Mouse (Mus musculus): Measurements from ENCODE around the gene Baiap2l1.

Gene Baiap2l1

DNA sequence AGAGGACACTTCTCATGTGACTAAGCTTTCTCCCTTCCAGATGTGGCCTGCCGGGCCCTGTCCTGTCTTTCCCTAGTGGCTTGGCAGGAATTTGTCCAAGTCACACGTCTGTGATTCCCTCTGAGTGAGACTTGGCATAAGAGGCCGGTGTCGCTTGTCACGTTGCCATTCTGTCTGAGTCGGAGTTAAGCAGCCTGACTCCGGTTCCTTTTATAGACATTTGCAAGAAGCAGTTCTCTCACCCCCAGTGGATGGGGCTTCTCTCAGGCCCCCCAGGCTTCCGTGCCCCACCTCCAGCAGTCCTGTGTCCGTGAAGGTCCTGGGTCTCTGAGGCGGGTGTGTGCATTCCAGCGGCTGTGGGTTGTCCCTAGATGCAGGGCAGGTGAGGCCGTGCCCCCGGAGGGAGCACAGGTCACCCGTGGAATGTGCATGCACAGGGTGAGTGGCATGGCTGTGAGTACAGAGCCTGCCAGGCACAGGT lies 99.7 kb downstream of the Baiap2l1 start:
- no peak for DNase-seq (ENCODE audit: low read depth)

DNA sequence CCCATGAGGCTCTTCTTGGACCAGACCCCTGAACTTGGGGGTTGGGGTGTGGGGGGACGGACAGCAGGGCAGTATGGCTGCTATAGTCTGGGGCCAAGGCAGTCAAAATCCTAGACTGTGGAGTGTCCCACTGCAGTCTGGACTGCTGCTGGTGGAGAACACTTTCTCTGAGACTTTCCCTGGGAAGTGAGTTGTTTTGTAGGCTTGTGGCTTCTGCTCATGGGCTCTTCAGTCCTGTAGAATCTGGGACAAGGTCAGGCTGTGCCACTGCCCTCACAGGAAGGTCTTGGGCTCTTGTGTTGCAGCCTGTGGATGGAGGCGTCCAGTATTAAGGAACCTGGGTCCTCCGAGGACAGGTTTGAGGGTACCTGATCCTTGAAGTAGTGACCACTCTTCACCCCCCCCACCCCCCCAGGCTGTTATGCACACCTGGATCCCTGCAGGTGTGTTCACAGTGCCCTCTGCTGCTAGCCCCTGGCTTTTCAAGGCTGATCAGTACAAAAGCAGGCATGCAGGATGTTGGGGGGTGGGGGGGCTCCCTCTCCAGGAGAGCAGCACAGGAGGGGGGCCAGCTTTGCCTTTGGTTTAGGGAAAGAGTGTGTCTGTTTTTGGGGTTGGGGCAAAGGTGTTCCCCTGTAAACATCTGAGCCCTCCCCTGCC lies 100.3 kb downstream of the Baiap2l1 start:
- DNase-seq (ENCODE audit: low read depth), result no peak

DNA sequence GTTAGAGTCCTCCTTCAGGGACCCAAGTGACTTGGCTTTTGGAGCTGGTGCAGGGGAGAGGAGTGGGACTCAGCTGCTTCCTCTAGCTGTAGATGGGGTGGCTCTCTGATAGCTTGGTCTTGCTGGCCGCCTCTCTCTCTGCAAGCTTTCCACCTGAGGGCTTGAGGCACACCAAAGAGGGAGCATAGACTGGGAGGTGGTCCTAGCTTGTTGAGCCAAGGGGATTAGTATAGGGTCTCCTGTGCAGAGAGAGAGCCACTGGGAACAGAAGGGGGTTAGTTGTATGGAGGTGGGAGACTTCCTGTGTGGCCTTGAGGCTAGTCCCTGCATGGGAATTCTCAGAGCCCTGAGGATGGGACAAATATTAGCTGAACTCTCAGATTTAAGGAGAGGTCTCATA lies 101.0 kb downstream of the Baiap2l1 start:
- no peak for DNase-seq (ENCODE audit: low read depth)

DNA sequence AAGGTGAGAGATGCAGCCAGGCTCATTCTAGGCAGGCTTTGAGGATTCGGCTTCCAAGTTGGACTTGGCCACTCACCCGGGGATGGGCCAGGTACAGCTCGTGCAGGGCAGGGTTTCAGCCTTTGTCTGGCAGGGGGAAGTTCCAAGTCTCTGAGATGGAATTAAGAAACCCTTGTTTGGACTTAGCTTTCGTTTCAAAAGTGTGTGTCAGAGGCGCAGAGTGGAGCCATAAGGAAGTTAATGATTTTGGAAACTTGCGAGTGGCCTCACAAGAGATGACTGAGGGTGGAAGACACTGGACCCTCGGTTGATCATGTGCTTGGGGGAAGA lies 101.4 kb downstream of the Baiap2l1 start:
- no peak for DNase-seq (ENCODE audit: low read depth)

DNA sequence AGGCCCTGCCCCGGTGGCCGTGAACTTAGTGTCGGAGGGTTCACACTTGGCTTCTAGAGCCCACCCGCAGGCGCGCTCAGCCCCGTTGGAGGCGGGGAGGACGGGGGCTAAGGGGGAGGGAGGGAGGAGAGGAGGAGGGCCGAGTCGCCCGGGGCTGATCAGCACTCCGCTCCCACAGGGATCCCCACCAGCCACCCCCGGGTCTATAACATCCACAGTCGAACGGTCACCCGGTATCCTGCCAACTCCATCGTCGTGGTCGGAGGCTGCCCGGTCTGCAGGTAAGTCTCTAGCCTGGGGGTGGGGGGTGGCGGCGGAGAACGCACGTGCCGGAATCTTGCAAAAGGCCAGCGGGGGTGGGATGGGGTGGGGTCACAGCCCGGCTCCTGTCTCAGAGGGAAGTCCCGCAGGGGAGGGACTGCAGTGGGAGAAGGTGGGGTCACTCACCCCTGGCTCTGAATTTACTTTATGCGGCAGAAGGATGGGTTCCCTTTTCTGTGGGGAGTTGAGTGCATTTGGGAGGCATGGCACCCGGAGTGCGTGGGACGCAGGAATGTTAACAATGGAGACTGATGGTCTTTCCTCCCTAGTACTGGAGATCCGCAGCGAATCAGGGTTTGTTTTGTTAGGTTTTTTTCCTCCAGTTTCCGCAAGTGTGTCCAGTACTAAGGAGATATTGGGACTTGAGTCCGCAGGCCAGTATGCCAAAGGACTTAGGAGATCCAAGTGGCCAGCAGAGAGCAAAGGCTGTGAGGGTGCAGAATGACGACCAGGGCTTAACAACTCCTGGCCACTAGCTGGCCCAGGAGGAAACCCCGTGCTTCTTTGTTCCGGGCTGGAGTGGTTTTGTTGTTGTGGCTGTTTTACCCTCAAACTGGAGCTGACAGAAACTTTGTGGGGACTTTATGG lies 102.0 kb downstream of the Baiap2l1 start:
- peak; percentile 71 for DNase-seq (ENCODE audit: low read depth)

DNA sequence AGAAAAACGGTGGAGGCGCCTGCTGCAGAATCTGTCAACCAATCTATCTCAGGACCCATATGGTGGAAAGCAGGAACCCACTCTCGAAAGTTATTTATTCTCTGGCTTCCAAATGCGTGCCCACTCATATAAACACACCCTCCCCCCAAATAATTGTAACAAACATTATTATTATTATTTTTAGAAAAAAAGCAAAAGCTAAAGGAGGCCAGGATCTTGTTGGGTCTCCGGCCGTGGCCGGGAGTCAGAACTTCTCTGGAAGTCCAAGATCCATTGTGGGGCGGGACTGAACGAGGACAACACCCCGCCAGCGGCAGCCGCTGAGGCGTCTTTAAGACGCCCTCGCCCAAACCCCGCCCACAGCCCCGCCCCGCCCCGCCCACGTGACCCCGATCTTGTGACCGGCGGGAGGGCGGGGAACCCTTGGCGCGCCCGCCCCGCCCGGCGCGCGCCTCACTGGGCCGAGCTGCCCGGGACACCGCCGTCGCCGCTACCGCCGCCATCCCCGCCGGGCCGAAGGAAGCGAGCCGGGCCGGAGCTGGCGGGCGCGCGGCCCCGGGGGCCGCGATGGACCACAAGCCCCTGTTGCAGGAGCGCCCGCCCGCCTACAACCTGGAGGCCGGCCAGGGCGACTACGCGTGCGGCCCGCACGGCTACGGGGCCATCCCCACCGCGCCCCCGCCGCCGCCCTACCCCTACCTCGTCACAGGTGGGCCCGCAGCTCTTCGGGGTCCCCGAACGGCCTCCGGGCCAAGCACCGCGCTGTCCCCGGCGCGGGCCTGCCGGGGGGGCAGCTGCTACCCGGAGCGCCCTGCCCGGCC lies 102.9 kb downstream of the Baiap2l1 start:
- DNase-seq (ENCODE audit: low read depth), result peak; percentile 95

DNA sequence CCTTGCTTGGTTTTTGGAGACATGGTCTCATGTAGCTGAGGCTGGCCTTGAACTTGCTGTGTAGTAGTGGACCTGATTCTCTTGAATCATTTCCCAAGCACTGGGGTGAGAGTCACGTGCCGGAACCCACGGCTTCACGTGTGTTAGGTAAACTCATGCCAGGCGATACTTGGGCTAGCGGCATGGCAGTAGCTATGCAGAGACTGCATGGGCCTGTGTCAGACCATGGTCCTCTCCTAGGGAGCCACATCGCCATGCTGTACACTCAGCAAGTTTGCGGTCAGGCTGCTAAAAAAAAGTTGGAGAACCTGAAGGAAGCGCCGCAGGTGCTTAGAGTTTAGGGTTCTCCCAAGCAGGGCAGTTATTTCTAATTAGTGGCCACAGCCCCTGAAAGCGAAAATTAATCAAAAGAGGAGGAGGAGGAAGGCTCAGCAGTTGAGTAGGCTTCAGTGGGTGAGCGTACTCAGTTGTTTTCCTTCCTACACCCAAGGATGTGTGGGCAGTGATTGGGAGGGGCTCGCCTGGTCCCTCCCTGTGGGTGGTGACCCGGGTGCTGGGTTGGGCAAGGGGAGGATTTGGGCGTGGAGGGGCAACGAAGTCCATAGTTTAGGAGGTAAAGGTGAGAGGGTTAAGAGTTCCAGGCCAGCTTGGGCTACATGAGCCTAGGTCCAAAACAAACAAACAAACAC lies 103.6 kb downstream of the Baiap2l1 start:
- peak; percentile 83 for DNase-seq (ENCODE audit: low read depth)

DNA sequence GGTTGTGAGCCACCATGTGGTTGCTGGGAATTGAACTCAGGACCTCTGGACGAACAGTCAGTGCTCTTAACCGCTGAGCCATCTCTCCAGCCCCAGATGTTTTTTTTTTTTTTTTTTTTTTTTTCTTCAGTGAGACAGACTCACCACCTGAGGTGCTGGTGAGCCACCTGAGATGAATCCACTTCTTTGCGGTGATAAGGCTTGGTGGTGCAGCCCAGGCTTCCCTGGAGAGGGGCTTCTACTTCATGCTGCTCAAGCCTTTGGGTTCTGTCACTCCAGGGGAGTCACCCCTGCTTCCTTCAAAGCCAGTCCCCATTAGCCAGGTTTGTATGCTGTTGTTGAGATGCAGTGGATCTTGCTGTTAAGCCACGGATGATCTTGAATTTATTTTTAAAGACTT lies 104.7 kb downstream of the Baiap2l1 start:
- DNase-seq (ENCODE audit: low read depth), result peak; percentile 57

DNA sequence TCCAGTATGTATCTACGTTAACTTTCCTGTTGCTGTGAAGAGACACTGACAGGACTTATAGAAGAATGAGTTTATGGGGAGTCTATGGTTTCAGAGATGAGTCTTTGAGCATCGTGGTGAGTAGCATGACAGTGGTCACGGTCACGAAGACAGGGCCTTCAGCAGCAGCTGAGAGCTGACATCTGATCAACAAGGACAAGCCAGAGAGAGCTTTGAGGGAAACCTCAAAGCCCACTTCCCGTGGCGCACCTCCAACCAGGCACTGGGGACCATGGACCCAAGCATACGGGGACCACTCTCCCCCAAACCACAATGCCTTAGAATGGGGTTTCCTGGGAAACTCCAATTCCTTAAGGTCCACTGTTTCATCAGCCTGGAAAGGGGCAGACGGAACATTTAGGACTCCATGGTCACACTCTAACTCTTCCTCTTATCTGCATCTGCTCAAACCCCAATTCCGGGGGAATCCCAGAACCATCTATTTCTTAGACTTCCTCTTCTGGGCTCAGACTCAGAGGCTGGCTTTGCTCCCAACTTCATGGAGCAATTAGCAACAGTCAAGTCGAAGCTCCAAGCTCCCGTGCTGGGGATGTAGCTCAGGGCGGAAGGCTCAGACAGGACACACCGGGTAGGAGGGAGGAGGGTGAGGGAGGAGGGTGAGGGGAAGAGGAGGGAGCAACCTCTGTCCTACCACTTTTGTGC lies 105.9 kb downstream of the Baiap2l1 start:
- peak; percentile 41 for DNase-seq (ENCODE audit: low read depth)

DNA sequence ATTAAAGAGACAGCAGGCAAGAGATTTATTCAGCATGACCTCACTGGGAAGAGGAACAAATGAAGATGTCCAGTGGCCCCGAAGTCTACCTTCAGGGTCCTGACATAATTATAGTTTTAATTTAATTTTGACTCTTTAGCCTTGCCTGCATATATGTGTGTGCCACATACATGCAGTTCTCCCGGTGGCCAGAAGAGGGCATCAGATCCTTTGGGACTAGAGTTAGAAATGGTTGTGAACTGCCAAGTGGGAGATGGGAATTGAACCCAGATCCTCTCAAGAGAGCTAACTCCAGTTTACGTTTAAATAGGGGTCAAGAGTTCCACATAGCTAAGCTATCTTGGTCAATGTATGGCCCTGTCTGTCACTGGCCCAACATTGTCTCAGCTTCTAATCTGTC lies 108.0 kb downstream of the Baiap2l1 start:
- DNase-seq (ENCODE audit: low read depth), result peak; percentile 44

DNA sequence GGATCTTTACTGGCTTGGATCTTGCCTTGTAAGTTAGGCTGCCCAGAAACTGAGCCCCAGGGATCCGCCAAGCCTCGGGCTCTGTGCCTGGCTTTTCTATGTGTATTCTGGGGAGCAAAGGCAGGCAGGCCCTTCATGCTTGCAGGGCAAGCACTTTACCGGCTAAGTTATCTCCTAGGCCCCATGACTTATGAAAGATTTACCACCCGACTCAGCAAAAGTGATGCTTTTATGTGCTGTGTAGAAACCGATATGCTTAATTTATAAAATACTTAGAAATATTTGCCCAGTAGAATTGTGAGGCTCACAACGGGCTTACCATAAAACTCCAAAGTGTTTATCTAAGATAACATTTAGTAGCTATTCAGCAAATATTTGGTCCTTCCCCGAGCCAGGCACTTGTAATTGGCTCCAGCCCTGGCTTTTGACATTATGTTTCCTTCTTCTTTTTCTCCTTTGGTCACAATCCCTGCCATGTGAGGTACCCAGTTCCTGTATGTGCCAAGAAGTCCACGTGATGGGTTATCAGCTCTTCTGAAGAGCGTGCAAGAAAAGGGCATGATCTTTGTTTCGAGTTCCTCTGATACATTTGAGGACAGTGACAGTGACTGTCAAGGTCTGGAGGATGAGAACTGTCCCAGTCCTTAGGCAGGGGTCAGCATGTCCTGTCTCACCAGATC lies 109.9 kb downstream of the Baiap2l1 start:
- DNase-seq (ENCODE audit: low read depth), result no peak

DNA sequence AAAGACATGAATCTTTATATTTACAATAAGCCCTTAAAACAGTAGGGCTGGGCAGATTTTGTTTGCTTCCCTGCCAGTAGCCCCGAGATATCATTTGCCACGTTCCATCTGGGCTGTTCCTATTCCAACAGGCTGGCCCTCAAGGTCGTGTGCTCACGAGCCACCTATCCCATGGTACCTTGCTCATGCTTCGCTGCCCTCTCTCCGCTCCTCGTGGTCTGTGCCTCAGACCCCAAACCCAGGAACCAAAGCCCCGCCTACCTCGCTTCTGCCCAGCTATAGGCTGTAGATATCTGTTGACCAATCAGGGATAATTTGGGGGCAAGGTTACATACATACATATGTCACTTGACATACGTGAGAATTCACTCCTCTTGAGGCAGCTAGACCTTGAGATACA lies 110.6 kb downstream of the Baiap2l1 start:
- no peak for DNase-seq (ENCODE audit: low read depth)

DNA sequence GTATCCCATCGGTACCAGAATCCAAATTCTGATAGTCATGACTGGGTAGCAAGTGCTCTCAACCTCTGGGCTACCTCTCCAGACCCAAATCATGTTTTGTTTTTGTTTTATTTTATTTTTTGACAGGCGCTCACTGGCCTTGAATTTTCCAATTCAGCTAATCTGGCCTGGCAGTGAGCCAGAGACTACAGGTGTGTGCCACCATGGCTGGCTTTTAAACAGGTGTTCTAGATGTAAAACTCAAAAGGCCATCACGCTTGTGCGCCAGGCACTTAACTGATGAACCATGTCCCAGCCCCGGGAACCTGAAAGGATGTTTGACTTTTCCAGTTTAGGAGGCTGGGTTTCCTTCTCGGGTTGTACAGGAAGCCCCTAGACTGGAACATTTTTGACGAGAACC lies 111.2 kb downstream of the Baiap2l1 start:
- DNase-seq (ENCODE audit: low read depth), result no peak

DNA sequence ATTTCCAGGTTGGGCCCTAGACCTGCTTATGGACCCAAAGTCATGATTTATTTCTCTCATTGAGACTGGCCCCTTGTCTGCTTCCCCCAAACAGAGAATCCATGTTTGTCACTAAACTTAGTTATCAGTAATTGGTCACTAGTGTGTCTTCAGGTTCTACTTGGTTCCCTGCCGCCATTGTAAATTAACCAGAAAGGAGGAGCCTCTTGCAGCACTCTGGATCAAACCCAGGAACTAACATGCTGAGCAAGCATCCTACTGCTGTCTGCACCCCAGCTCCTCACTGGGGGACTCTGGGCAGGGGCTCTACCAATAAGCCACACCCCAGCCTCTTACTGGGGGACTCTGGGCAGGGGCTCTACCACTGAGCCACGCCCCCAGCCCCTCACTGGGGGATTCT lies 112.3 kb downstream of the Baiap2l1 start:
- DNase-seq (ENCODE audit: low read depth), result no peak

DNA sequence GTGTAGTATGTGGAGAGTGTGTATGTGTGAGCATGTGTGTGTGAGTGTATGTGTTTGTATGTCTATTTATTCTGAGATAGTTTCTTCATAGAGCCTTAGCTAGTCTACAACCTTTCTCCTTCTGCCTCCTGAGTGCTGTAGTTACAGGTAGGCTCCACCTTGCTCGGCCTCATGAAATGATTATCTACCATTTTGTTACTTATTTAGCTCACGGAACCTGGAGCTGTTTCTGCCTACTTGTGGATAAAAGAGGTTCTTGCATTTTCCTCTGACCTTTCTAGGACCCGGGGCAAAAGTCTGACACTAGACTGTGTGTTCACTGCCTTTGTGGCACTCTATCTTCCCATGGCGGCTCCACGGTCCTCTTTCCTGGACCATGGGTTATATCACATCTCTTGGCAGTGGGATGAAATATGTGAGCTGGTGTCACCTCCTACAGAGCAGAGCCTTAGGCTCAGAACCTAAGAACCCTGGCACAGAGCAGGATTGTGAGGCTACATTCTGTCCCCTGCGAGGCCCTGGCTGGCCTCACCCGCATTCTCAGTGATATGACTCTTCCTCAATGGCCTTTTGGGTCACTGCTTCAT lies 113.9 kb downstream of the Baiap2l1 start, which contains the start of gene Bri3:
TSS of gene Bri3 (plus strand) at position 537 of the 587 bp plus-strand sequence.
- DNase-seq (ENCODE audit: low read depth), result no peak

DNA sequence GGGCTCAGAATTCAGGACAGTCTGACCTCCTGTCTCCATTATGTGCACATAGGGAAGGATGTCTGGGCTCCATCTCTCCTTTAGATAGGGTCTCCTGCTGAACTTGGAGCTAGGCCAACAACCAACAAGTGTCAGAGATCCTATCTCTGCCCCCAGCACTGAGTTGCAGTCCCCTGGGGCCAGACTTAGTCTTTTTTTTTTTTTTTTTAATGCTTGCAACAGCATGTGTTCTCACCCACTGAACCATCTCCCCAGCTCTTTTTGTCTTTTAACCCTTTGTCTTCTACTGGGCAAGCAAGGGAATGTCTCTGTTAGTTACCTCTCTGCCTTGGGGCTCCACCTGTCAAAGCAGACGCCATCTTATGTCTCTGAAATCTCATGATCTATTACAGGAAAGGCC lies 118.9 kb downstream of the Baiap2l1 start:
- no peak for DNase-seq (ENCODE audit: low read depth)

DNA sequence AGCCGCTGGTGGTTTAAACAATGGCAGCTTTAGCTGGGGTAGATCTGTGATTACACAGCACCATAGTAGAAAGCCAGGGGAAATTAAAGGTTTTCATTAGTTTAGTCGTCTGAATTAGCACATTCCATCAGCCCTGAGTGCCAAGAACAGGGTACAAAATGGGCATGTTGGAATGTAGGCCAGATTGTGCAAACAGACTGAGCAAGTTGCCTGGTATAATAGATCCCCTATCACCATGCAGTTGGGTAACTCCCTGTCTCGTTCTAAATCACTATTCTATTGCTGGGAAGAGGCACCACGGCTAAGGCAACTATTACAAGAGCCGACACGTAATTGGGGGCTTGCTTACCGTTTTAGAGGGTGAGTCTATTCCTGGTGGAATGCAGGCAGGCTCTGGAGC lies 123.2 kb downstream of the Baiap2l1 start:
- DNase-seq (ENCODE audit: low read depth), result no peak

DNA sequence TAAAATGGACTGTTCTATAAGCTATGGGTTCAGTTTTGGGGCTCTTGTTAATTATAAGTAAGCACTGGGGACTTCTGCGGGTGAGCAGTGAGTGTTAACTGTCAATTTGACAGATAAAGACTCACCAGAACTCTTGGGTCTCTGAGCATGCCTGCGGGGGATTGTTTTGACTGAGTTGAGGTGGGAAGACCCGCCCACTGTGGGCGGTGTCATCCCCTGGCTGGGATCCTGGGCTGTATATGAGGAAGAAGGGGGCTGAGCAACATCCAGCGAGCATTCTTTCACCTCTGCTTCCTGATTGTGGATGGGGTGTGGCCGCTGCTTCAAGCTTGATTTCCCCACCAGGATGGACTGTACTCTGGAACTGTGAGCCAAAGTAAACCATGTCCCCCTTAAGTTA lies 123.7 kb downstream of the Baiap2l1 start:
- no peak for DNase-seq (ENCODE audit: low read depth)

DNA sequence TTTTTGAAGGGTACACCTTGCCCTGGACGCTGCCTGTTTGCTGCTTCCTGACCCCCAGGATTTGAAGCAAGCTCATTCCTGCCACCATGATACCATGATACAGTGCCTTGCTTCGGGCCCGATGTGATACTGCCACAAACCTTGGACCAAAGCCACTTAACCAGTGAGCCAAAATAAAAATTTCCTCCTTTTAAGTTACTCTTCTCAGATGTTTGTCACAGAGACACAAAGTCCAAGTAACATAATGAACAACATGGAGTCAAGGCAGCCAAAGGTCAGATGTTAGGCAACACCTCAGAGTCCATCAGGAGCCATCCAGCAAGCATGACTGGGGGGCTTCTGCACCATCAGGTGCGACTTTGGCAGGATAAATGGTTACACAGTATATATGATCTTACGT lies 125.4 kb downstream of the Baiap2l1 start:
- DNase-seq (ENCODE audit: low read depth), result no peak

DNA sequence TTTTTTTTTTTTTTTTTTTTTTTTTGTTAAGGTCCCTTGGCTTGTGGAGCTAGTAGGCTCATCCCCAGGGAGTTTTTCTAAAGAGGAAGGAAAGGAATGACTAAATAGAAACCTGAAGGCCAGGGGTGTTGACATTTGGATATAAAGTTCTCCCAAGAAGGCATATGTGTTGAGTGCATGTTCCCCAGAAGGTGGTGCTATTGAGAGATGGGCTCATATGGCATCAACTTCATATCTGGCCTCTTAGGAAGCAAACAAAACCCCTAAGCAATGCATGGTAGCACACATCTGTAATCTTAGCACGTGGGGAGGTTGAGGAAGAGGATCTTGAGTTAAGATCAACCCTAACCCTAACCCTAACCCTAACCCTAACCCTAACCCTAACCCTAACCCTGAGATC lies 126.5 kb downstream of the Baiap2l1 start:
- DNase-seq (ENCODE audit: low read depth), result peak; percentile 69
